Mouse (Mus musculus) cortical plate, adult 2 months (tissue): Measurements from ENCODE around the gene Acbd5. TPM values are rescaled to one million over a fixed set of nuclear protein-coding genes. Genes with fewer than 3 reads are reported as not detected.

Source experiments
- H3K27ac ChIP-seq: fragments of 200-500 bp; 2 replicates; pipeline ENCODE4 v1.5.1; 2012; ENCODE audit warnings: low read length, control low read depth, inconsistent platforms; ENCODE audit not compliant: insufficient read depth
- H3K4me1 ChIP-seq: fragments of 200-500 bp; 2 replicates; pipeline ENCODE4 v1.6.1; 2011; ENCODE audit warnings: low read length; ENCODE audit not compliant: control insufficient read depth, insufficient read depth
- H3K4me3 ChIP-seq: fragments of 200-500 bp; 2 replicates; pipeline ENCODE4 v1.5.1; 2011; ENCODE audit warnings: mild to moderate bottlenecking, low read length, control low read depth; ENCODE audit not compliant: insufficient read depth
- CTCF ChIP-seq: fragments of 200-500 bp; IDR thresholded peaks from 2 replicates; pipeline ENCODE4 v1.5.1; 2011; ENCODE audit warnings: mild to moderate bottlenecking, control low read depth, low read length; ENCODE audit not compliant: insufficient read depth; ENCODE audit errors: extremely low read depth
- POLR2A ChIP-seq: fragments of 200-500 bp; IDR thresholded peaks from 2 replicates; pipeline ENCODE4 v1.6.1; 2011; ENCODE audit warnings: mild to moderate bottlenecking, low read length, control low read depth; ENCODE audit not compliant: insufficient read depth; ENCODE audit errors: extremely low read depth
- polyA plus RNA-seq: library from polyadenylated mRNA; depleted of rRNA; stranded (reverse); fragments of >200 nt; gene quantifications from 2 replicates; pipeline ENCODE4 v1.2.3, GENCODE M21; 2012

The Acbd5 gene
- polyA plus RNA-seq, 1 experiment, result 44.0 TPM

- Histone ChIP-seq H3K4me1 (peaks cover 2% of the 10 kb centered on the region), H3K27ac (peak overlapping the region; percentile 96), H3K4me3 (peak overlapping the region; percentile 89)
- TF ChIP-seq POLR2A (no peak), CTCF (no peak)
Observed at GRCm38 (mm10) chr2:23068370-23068737, 387 bp downstream of the Acbd5 start.

- TF ChIP-seq POLR2A (peak; percentile 97), CTCF (no peak)
- H3K4me3 ChIP-seq, result peak overlapping the region; percentile 89
Observed at GRCm38 (mm10) chr2:23068894-23069744, 1.2 kb downstream of the Acbd5 start.

GRCm38 (mm10) chr2:23070491-23070890 lies 2.5 kb downstream of the Acbd5 start:
- Histone ChIP-seq H3K4me1 (peaks cover 4% of the 10 kb centered on the region), H3K4me3 (no peak overlapping the region), H3K27ac (no peak overlapping the region)
- TF ChIP-seq CTCF (no peak), POLR2A (no peak)

More at GRCm38 (mm10) chr2:23068894-23069744, 1.2 kb downstream of the Acbd5 start:
- H3K27ac ChIP-seq, result peak overlapping the region; percentile 96
- peaks cover 4% of the 10 kb centered on the region for H3K4me1 ChIP-seq

GRCm38 (mm10) chr2:23071406-23071805 lies 3.4 kb downstream of the Acbd5 start:
- Histone ChIP-seq H3K4me1 (peaks cover 4% of the 10 kb centered on the region), H3K27ac (no peak overlapping the region), H3K4me3 (no peak overlapping the region)
- TF ChIP-seq CTCF, result no peak
- no peak for TF ChIP-seq POLR2A

- Histone ChIP-seq H3K4me3 (no peak overlapping the region), H3K4me1 (peaks cover 2% of the 10 kb centered on the region), H3K27ac (no peak overlapping the region)
- TF ChIP-seq CTCF, result no peak
- TF ChIP-seq POLR2A, result no peak
Observed at GRCm38 (mm10) chr2:23075846-23076245, 7.9 kb downstream of the Acbd5 start.

- Histone ChIP-seq H3K4me3 (no peak overlapping the region), H3K27ac (no peak overlapping the region), H3K4me1 (peaks cover 2% of the 10 kb centered on the region; the same call in 1 of the 2 replicates)
- no peak for TF ChIP-seq POLR2A
- TF ChIP-seq CTCF, result no peak
Observed at GRCm38 (mm10) chr2:23076783-23077182, 8.8 kb downstream of the Acbd5 start.

- TF ChIP-seq POLR2A (no peak), CTCF (no peak)
- Histone ChIP-seq H3K4me3 (no peak overlapping the region), H3K27ac (no peak overlapping the region), H3K4me1 (peaks cover 2% of the 10 kb centered on the region; the same call in 1 of the 2 replicates)
Observed at GRCm38 (mm10) chr2:23077693-23078092, 9.7 kb downstream of the Acbd5 start.

- Histone ChIP-seq H3K4me1 (no peaks in the 10 kb centered on the region), H3K27ac (no peak overlapping the region), H3K4me3 (no peak overlapping the region)
- TF ChIP-seq POLR2A (no peak), CTCF (no peak)
Observed at GRCm38 (mm10) chr2:23078588-23078987, 10.6 kb downstream of the Acbd5 start.

- no peaks in the 10 kb centered on the region for H3K4me1 ChIP-seq
- TF ChIP-seq POLR2A (no peak), CTCF (no peak)
- H3K4me3 ChIP-seq, result no peak overlapping the region
- no peak overlapping the region for H3K27ac ChIP-seq
Observed at GRCm38 (mm10) chr2:23084540-23084939, 16.6 kb downstream of the Acbd5 start.

- H3K4me1 ChIP-seq, result no peaks in the 10 kb centered on the region
- TF ChIP-seq CTCF (peak; percentile 37; the same call in 1 of the 2 replicates), POLR2A (no peak)
Observed at GRCm38 (mm10) chr2:23092216-23092615, 24.2 kb downstream of the Acbd5 start.

GRCm38 (mm10) chr2:23097028-23097427 lies 29.1 kb downstream of the Acbd5 start:
- Histone ChIP-seq H3K4me1 (no peaks in the 10 kb centered on the region), H3K4me3 (no peak overlapping the region), H3K27ac (no peak overlapping the region)
- TF ChIP-seq POLR2A (no peak), CTCF (no peak)

More at GRCm38 (mm10) chr2:23092216-23092615, 24.2 kb downstream of the Acbd5 start:
- Histone ChIP-seq H3K4me3 (no peak overlapping the region), H3K27ac (no peak overlapping the region)
